ENCODE assay signal across 8 mouse cellular contexts in the genomic region with DNA sequence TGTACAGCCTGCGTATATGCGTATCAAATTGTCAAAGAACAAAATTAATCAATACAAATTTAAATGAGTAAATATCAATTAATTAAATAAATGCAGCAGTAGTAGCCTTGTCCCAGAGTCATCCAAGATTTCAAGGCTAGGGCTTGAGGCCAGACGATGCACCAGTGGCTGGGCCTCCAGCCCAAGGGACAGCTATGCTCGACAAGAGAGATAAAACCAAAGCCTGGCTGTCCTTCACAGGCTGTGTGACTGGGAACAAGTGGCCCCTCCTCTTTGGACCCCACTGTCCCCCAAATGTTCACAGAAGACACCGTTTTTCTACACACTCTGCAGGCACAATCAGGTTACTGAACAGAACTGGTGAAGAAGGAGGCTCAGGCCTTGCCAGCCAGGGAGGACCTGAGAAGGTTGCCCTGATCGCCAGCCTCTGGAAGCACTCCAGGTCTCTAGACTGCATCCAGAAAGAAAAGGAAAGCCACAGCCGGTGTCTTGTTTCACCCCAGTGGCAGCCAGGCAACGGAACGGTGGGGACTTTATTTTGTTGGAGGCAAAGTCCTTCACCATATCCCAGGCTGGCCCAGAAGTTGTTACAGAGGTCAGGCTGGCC. TPM values are rescaled to one million over a fixed set of nuclear protein-coding genes. Genes with fewer than 3 reads are reported as not detected.
A peak's percentile ranks its signal among the peaks of the same experiment; 100 is the strongest.
DNase-seq lines count a peak whose midpoint lies in the region; ATAC-seq and TF ChIP-seq lines count a peak whose summit lies in the region.

No protein-coding gene starts in this region.

- H3K4me1 ChIP-seq in hindbrain, embryonic 14.5 days (replicated peaks; ENCODE audit: control insufficient read depth, insufficient read depth, low read length): peaks cover 52% of the 10 kb centered on the region
- peaks cover 43% of the 10 kb centered on the region for H3K4me1 ChIP-seq in liver, postnatal 0 days (ENCODE audit: insufficient read depth)

- WGBS in hindbrain, embryonic 14.5 days: 56% methylated on average over 9 of the region's 9 CpGs
- 45% methylated on average over 9 of the region's 9 CpGs for WGBS in liver, postnatal 0 days (ENCODE audit: insufficient replicate concordance)

- no peak for TF ChIP-seq CTCF in liver, postnatal 0 days (IDR thresholded peaks at IDR 0.05; ENCODE audit: low read depth)

- H3K4me3 ChIP-seq in hindbrain, embryonic 14.5 days (replicated peaks; ENCODE audit: low read length): no peak overlapping the region
- H3K4me3 ChIP-seq in liver, postnatal 0 days (ENCODE audit: low read depth, low read length): no peak overlapping the region

- no peaks in the 10 kb centered on the region for H3K9me3 ChIP-seq in hindbrain, embryonic 14.5 days (ENCODE audit: control insufficient read depth, low read length)
- H3K9me3 ChIP-seq in liver, postnatal 0 days (ENCODE audit: low read length): no peaks in the 10 kb centered on the region

- DNase-seq in ovary, postnatal 36 days (ENCODE audit: low spot score): peak; percentile 63
- DNase-seq in ovary, postnatal 10 days (ENCODE audit: low spot score): no peak
- peak; percentile 50 to 66 for DNase-seq in cerebellum, postnatal 25 days
- no peak for DNase-seq in hindbrain, embryonic 14.5 days (ENCODE audit: low spot score)
- DNase-seq in liver, postnatal 0 days: no peak
- no peak for DNase-seq in right cerebral cortex, postnatal 4 days
- DNase-seq in thymus, postnatal 10 days (ENCODE audit: low spot score in 2 of 2): no peak
- DNase-seq in frontal cortex, postnatal 10 days (ENCODE audit: low spot score in 2 of 2): no peak

- H3K27ac ChIP-seq in hindbrain, embryonic 14.5 days: peak overlapping the region; percentile 14; the same call in 1 of the 2 replicates
- H3K27ac ChIP-seq in liver, postnatal 0 days (ENCODE audit: low read depth): no peak overlapping the region

- H3K4me2 ChIP-seq in hindbrain, embryonic 14.5 days (replicated peaks): no peak overlapping the region
- no peak overlapping the region for H3K4me2 ChIP-seq in liver, postnatal 0 days (ENCODE audit: low read depth, low read length)

- H3K36me3 ChIP-seq in hindbrain, embryonic 14.5 days (replicated peaks; ENCODE audit: control insufficient read depth, insufficient read depth): no peaks in the 10 kb centered on the region
- no peaks in the 10 kb centered on the region for H3K36me3 ChIP-seq in liver, postnatal 0 days (replicated peaks; ENCODE audit: insufficient read depth, low read length)

- H3K27me3 ChIP-seq in hindbrain, embryonic 14.5 days (ENCODE audit: control insufficient read depth, insufficient read depth, low read length): no peaks in the 10 kb centered on the region
- peaks cover 8% of the 10 kb centered on the region for H3K27me3 ChIP-seq in liver, postnatal 0 days (ENCODE audit: insufficient read depth, low read length)

- no peak overlapping the region for H3K9ac ChIP-seq in hindbrain, embryonic 14.5 days
- peak overlapping the region; percentile 21; the same call in 1 of the 2 replicates for H3K9ac ChIP-seq in liver, postnatal 0 days (replicated peaks)

- no peak for ATAC-seq in hindbrain, embryonic 14.5 days (ENCODE audit: low FRiP score)
- ATAC-seq in liver, postnatal 0 days: no peak

- no peak for TF ChIP-seq EP300 in liver, postnatal 0 days (IDR thresholded peaks at IDR 0.05; ENCODE audit: low read depth)

RNA-seq across cellular contexts. Expression of a gene that starts 12.7 kb away (rescaled TPM):
- 15.9 and 16.3 TPM in 2 replicates for polyA plus RNA-seq in hindbrain, embryonic 14.5 days (2014; fragmentation: Nextera tagmentation; extraction: Ambion mirVana)
- 1.1 and 1.2 TPM in 2 replicates for polyA plus RNA-seq in liver, postnatal 0 days (2015; fragmentation: Nextera tagmentation; extraction: Ambion mirVana)

Comparison
In these comparisons a context has a peak if more than half of its experiments do, and no peak if none do; other contexts are left out.
1. DNase-seq: peak in ovary, postnatal 36 days (single experiment) and cerebellum, postnatal 25 days (2 of 2); none in ovary, postnatal 10 days (single experiment), hindbrain, embryonic 14.5 days (single experiment), liver, postnatal 0 days (single experiment), right cerebral cortex, postnatal 4 days (single experiment), thymus, postnatal 10 days (0 of 2) and frontal cortex, postnatal 10 days (0 of 2).